Mouse (Mus musculus) layer of hippocampus, adult 11-12 months (tissue): Measurements from ENCODE around the gene Tcf19.
"Not testable (repeated sequence)": the region's sequence is repeated elsewhere in the genome, so short reads cannot be mapped to it uniquely, and the experiment has no call there.

Experiments
- DNase-seq: peaks from one replicate; pipeline ENCODE4 v3.0.0; 2022; ENCODE audit warnings: low spot score

Gene Tcf19

GRCm38 (mm10) chr17:35532901-35533300 lies 16.3 kb upstream of the Tcf19 start, which contains the start of gene Psors1c2:
Psors1c2 (plus strand) TSS chr17:35533201.
- DNase-seq = no peak

- no peak for DNase-seq
Measured at GRCm38 (mm10) chr17:35532360-35532759, 15.7 kb upstream of the Tcf19 start.

GRCm38 (mm10) chr17:35526644-35527043 lies 10.0 kb upstream of the Tcf19 start:
- DNase-seq = no peak

- DNase-seq = no peak
Measured at GRCm38 (mm10) chr17:35524354-35524753, 7.7 kb upstream of the Tcf19 start.

GRCm38 (mm10) chr17:35517526-35517925 lies 902 bp upstream of the Tcf19 start:
- no peak for DNase-seq

GRCm38 (mm10) chr17:35515911-35516640 lies 548 bp downstream of the Tcf19 start:
- no peak for DNase-seq

GRCm38 (mm10) chr17:35514756-35515155 lies 1.9 kb downstream of the Tcf19 start:
- no peak for DNase-seq

- peak; percentile 55 for DNase-seq
Measured at GRCm38 (mm10) chr17:35513886-35514285, 2.7 kb downstream of the Tcf19 start.

- no peak for DNase-seq
Measured at GRCm38 (mm10) chr17:35512916-35513626, 3.6 kb downstream of the Tcf19 start.

GRCm38 (mm10) chr17:35509284-35509683 lies 7.3 kb downstream of the Tcf19 start:
- DNase-seq = no peak

GRCm38 (mm10) chr17:35508279-35508678 lies 8.3 kb downstream of the Tcf19 start:
- not testable (repeated sequence) for DNase-seq

GRCm38 (mm10) chr17:35507556-35508260 lies 8.9 kb downstream of the Tcf19 start:
- no peak for DNase-seq

- DNase-seq = no peak
Measured at GRCm38 (mm10) chr17:35506881-35507280, 9.7 kb downstream of the Tcf19 start.

GRCm38 (mm10) chr17:35505776-35506175 lies 10.8 kb downstream of the Tcf19 start, which contains the start of gene Pou5f1:
Pou5f1 (plus strand) TSS chr17:35506018.
- DNase-seq = no peak

GRCm38 (mm10) chr17:35504628-35505481 lies 11.8 kb downstream of the Tcf19 start:
- DNase-seq = no peak

- no peak for DNase-seq
Measured at GRCm38 (mm10) chr17:35503849-35504248, 12.8 kb downstream of the Tcf19 start.

- no peak for DNase-seq
Measured at GRCm38 (mm10) chr17:35502762-35503161, 13.9 kb downstream of the Tcf19 start.

- no peak for DNase-seq
Measured at GRCm38 (mm10) chr17:35502226-35502625, 14.4 kb downstream of the Tcf19 start.

GRCm38 (mm10) chr17:35497124-35497523 lies 19.5 kb downstream of the Tcf19 start:
- no peak for DNase-seq

- DNase-seq = no peak
Measured at GRCm38 (mm10) chr17:35490320-35490719, 26.3 kb downstream of the Tcf19 start.

GRCm38 (mm10) chr17:35488041-35488440 lies 28.6 kb downstream of the Tcf19 start:
- DNase-seq = no peak

- no peak for DNase-seq
Measured at GRCm38 (mm10) chr17:35486726-35487125, 29.9 kb downstream of the Tcf19 start.
